Mouse (Mus musculus) cerebellum, postnatal 14 days (tissue): Measurements from ENCODE around the gene Micu1.

Experiments used
- DNase-seq, 2 experiments: peaks; one replicate each; pipeline ENCODE4 v3.0.0; 2021; ENCODE audit warnings: mixed read lengths in 2 of 2

Gene Micu1

GRCm38 (mm10) chr10:59908776-59909315 is 206.6 kb downstream of the Micu1 start:
- DNase-seq, result no peak

- peak in 1 of 2 experiments; percentile 57 for DNase-seq
Measured at GRCm38 (mm10) chr10:59909357-59909847, 207.1 kb downstream of the Micu1 start.

- no peak for DNase-seq
Measured at GRCm38 (mm10) chr10:59911091-59911490, 208.8 kb downstream of the Micu1 start.

GRCm38 (mm10) chr10:59911561-59912198 is 209.4 kb downstream of the Micu1 start:
- no peak for DNase-seq
